Mouse (Mus musculus): ENCODE measurements around the gene Olfr190. TPM values are rescaled to one million over a fixed set of nuclear protein-coding genes. Genes with fewer than 3 reads are reported as not detected.
"Not testable (repeated sequence)": the region's sequence is repeated elsewhere in the genome, so short reads cannot be mapped to it uniquely, and the experiment has no call there.

Gene Olfr190
- not detected for total RNA-seq (2021)
- long read RNA-seq = 0 reads

DNA sequence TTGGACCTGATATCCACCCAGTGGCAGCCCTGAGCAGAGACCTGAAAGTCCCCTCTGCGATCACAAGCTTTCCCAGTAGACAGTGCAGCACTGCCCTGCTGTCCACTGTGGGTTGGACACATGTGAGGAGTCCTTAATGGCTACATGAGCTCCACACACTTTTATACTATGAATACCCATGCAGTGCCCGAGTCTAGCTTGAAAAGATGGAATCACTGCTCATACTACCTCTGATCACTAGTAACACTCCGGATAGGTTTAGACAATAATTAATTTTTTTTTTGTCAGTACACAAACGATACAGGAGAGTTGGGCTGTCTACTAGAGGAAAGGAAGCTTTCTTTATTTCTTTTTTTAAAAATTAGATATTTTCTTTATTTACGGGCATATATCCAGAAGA, at the start of gene Olfr190:
TSS of gene Olfr190 (minus strand) at position 101 of the 400 bp plus-strand sequence.
- no peak for DNase-seq (ENCODE audit: low spot score in 2 of 2)

DNA sequence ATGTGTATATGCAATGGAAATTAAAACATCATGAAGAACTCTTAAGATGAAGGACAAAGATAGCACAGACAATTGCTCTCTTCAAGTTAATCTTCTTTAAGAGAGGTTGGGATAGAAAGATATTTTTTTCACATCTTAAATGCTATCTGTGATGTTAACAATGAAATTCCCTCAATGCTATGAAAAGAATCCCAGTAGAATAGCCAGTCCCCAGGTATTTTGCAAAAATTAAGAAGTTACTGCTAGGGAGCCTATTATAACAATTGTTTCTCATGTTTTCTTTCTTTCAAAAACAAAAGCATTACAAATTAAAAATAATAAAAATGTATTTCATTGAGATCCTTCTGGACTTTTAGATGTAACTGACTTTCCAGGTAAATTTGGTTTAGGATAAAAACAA, 43.2 kb upstream of the Olfr190 start, which contains the start of gene Olfr194:
TSS of gene Olfr194 (minus strand) at position 101 of the 400 bp plus-strand sequence.
- no peak for DNase-seq (ENCODE audit: low spot score in 2 of 2)

DNA sequence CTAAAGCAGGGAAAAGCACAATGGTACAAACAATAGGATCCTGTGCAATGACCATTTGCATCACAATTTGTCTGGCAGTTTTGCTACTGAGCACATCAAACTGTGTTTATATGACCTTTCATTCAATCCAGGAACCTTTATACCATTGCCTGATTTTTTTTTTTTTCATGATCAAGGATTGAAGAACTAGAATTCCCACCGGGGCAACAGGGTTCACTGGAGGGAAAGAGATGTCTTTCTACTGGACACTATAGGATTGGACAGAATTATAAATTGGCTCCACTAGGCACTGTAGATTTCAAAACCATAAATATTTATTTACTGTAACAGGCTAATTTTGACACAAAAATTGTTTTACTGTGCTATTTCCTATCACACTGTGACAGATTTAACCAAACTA, 34.0 kb upstream of the Olfr190 start, which contains the start of gene Olfr193:
TSS of gene Olfr193 (minus strand) at position 101 of the 400 bp plus-strand sequence.
- no peak for DNase-seq (ENCODE audit: low spot score in 2 of 2)

DNA sequence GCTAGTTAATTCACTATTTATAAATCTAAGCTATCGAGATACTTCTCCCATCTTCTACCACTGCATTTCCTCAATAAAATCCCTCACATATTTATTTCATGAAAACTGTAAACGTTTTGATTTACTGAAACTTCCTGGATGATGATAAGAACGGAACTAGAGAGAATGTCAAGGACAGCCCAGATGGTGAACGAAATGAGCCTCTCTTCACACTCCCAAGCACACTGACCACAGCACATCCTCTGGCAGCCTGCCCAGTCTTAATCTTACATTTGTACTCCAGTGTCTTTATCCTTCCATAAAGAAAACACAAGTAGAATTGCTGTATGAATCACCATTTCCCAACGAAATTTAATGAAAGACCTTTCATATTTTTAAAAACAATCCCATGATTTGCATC, 30.7 kb upstream of the Olfr190 start:
- not testable (repeated sequence) for DNase-seq (ENCODE audit: low spot score in 2 of 2)

DNA sequence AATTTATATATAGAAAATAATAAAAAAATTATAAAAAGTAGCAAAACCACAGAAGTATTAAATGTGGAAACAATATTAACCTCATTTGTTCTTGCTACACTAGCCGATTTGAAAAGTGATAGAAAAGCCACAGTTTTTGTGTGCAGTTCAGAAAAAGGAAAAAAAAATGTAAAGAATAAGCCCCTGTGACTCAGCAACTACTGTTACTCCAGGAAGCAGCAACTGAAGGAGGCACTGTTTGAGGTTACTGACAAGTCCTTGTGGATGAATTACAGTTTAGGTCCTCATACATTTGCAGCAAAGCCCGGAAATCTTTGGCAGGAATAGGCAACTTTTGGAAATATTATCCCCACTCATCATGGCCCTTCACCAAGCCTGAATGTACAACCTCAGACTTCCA, 27.5 kb upstream of the Olfr190 start:
- no peak for DNase-seq (ENCODE audit: low spot score in 2 of 2)

DNA sequence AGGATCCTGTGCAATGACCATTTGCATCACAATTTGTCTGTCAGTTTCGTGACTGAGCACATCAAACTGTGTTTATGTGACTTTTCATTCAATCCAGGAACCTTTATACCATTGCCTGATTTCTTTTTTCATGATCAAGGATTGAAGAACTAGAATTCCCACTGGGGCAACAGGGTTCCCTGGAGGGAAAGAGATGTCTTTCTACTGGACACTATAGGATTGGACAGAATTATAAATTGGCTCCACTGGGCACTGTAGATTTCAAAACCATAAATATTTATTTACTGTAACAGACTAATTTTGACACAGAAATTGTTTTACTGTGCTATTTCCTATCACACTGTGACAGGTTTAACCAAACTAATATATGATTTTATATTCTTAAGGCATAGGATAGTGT, 11.9 kb upstream of the Olfr190 start, which contains the start of gene Olfr191:
TSS of gene Olfr191 (minus strand) at position 101 of the 400 bp plus-strand sequence.
- DNase-seq (ENCODE audit: low spot score in 2 of 2) = not testable (repeated sequence)

DNA sequence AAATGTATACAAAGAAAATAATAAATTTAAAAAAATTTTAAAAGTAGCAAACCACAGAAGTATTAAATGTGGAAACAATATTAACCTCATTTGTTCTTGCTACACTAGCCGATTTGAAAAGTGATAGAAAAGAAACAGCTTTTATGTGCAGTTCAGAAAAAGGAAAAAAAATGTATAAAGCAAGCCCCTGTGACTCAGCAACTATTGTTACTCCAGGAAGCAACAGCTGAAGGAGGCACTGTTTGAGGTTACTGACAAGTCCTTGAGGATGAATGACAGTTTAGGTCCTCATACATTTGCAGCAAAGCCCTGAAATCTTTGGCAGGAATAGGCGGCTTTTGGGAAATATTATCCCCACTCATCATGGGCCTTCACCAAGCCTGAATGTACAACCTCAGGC, 3.3 kb upstream of the Olfr190 start:
- DNase-seq (ENCODE audit: low spot score in 2 of 2) = not testable (repeated sequence)

DNA sequence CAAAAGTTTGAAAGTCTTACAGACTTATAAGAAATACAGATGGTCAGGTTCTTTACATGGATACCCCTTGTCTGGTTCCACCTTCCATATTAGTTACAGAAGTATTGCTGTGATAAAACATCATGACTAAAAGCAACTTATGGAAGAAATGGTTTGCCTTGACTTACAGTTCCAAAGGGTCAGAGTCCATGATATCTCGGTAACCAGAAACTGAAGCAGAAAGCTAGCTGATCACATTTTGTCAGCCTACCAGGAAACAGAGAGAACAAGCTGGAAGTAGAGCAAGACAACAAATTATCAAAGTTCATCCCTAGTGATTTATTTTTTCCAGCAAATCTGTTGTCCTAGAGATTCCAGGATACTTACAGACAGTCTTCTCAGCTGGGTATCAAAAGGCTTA, 4.3 kb downstream of the Olfr190 start:
- no peak for DNase-seq (ENCODE audit: low spot score in 2 of 2)

DNA sequence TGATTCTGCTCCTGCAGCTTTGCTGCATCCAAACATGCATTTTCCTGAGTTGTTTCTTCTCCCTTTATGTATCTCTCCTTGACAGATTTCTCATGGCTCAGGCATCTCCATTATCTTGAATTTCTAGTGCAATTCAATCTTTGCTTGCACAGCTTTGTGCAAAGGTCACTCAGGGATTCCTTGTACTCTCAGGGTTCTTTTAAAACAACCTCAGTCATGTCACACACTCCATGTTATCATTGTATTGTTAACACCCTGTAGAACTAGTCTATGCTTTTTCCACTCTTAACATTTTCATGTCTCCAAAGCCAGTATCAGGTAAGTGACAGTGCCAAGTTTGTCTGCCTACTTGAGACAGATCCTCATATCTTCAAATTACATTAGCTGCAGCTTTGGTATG, 6.0 kb downstream of the Olfr190 start:
- no peak for DNase-seq (ENCODE audit: low spot score in 2 of 2)

DNA sequence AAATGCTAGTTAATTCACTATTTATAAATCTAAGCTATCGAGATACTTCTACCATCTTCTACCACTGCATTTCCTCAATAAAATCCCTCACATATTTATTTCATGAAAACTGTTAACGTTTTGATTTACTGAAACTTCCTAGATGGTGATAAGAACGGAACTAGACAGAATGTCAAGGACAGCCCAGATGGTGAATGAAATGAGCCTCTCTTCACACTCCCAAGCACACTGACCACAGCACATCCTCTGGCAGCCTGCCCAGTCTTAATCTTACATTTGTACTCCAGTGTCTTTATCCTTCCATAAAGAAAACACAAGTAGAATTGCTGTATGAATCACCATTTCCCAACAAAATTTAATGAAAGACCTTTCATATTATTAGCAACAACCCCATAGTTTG, 15.4 kb downstream of the Olfr190 start:
- DNase-seq (ENCODE audit: low spot score in 2 of 2) = not testable (repeated sequence)

DNA sequence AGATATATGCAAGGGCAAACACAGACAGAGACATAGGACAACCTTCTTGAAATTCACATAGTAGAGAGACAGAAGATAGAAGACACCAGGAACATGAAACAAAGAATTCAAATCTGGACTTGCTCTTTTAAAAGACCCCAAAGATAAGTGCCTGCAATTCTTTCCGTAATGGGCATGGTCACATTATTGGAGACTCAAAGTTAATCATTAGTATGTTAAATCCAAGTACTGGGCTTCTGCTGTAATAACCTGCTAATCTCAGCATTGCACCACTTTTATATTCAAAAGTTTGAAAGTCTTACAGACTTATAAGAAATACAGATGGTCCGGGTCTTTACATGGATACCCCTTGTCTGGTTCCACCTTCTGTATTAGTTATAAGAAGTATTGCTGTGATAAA, 28.5 kb downstream of the Olfr190 start:
- DNase-seq (ENCODE audit: low spot score in 2 of 2) = not testable (repeated sequence)

DNA sequence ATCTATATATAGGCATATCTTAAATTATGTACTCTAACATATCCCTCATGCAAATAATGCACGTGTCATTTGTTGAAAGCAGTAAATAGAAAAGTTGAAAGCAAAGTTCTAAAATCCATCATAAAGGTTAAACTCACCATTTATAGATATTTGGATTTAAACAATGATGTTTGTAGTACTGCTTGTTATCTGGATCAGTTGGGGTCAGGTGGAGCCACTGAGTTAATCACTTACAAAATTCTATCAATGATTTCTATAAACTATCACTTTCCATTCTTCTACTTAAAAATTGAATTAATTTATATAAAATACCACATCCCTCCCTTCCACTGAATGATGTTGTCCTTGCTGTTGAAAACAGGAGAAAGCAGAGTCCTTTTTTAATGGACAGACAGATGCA, 28.9 kb downstream of the Olfr190 start:
- no peak for DNase-seq (ENCODE audit: low spot score in 2 of 2)

DNA sequence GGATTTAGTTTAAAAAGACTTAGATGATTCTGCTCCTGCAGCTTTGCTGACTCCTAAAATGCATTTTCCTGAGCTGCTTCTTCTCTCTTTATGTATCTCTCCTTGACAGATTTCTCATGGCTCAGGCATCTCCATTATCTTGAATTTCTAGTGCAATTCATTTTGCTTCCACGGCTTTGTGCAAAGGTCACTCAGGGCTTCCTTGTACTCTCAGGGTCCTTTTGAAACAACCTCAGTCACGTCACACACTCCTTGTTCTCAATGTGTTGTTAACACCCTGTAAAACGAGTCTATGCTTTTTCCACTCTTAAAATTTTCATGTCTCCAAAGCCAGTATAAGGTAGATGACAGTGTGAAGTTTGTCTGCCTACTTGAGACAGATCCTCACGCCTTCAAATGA, 30.2 kb downstream of the Olfr190 start:
- no peak for DNase-seq (ENCODE audit: low spot score in 2 of 2)

DNA sequence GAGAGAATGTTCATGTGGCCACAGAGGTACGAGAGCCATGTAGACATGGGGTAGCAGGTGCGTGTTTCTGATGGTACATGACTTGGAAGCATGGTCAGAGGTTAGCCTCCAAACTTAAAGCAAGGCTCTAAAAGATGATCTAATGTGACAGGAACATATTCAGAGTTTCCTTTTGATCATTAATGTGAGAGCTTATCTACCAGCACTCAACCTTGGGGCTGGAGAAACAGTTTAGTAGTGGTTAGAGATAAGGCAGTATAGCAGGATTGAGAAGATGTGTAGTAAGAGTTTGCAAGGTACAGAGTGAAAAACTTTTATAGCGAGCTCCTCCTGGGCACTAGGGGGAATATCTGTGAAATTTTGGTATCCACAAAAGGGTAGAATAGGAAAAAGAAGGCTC, 32.0 kb downstream of the Olfr190 start:
- no peak for DNase-seq (ENCODE audit: low spot score in 2 of 2)

DNA sequence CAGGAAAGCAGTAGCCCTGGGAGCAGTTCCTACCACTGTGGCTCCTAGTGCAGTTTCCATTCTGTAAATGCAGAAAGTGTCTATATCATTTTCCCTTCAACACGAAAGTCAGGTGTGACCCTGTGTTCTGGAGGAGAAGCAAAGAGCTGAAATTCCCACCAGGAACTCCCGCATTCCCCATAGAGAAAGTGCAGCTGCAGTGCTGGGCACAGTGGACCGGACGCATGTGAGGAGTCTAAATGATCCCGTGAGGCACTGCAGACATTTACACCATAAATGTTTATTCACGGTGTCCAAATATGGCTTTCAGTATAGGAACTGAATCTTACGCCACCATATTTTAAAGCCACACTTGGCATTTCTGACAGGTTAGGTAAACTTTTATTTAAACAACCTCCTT, 38.1 kb downstream of the Olfr190 start, which contains the start of gene Olfr187:
TSS of gene Olfr187 (minus strand) at position 58 of the 400 bp plus-strand sequence.
- no peak for DNase-seq (ENCODE audit: low spot score in 2 of 2)

DNA sequence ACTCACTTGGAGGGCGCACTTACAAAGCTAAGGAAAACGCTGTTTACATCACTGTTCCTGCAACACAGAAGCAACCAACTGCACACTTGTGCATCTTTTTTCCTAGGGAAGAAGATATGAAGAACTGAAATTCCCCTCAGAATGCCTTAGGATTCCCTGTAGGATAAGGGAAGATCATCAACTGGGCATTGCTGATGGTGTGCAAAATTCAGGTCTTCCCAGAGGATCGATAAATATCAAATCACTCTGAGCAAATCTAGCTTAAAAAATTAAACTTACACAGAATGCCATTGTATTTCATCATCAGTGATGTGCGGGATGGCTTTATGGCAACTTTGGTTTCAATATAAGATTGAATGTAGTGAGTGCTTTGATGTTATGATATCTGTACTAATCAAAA, 47.6 kb downstream of the Olfr190 start, which contains the start of gene Olfr186:
TSS of gene Olfr186 (minus strand) at position 101 of the 400 bp plus-strand sequence.
- DNase-seq (ENCODE audit: low spot score in 2 of 2) = no peak

Other genes starting within 250 kb of the Olfr190 start
- not detected for gene Olfr177, start 203.2 kb downstream of the Olfr190 start, total RNA-seq (2021)
- gene Olfr178, start 185.9 kb downstream of the Olfr190 start, total RNA-seq (2021) = not detected
- not detected for gene Olfr181, start 149.2 kb downstream of the Olfr190 start, total RNA-seq (2021)
- gene Olfr180, start 148.6 kb downstream of the Olfr190 start, total RNA-seq (2021) = not detected
- gene Olfr183, start 82.6 kb downstream of the Olfr190 start, total RNA-seq (2021) = not detected
- not detected for gene Olfr186, start 47.7 kb downstream of the Olfr190 start, total RNA-seq (2021)
- gene Olfr187, start 38.2 kb downstream of the Olfr190 start, total RNA-seq (2021) = not detected
- not detected for gene Olfr191, start 11.8 kb upstream of the Olfr190 start, total RNA-seq (2021)
- not detected for gene Olfr193, start 33.9 kb upstream of the Olfr190 start, total RNA-seq (2021)
- gene Olfr194, start 43.1 kb upstream of the Olfr190 start, total RNA-seq (2021) = not detected
- not detected for gene Olfr195, start 69.0 kb upstream of the Olfr190 start, total RNA-seq (2021)
- gene Olfr196, start 92.4 kb upstream of the Olfr190 start, total RNA-seq (2021) = not detected
- not detected for gene Olfr198, start 125.5 kb upstream of the Olfr190 start, total RNA-seq (2021)
- not detected for gene Olfr199, start 141.8 kb upstream of the Olfr190 start, total RNA-seq (2021)
- not detected for gene Olfr201, start 194.6 kb upstream of the Olfr190 start, total RNA-seq (2021)
- gene Olfr202, start 208.8 kb upstream of the Olfr190 start, total RNA-seq (2021) = not detected
- not detected for gene Olfr203, start 220.9 kb upstream of the Olfr190 start, total RNA-seq (2021)
- gene Olfr204, start 240.2 kb upstream of the Olfr190 start, total RNA-seq (2021) = not detected

All from layer of hippocampus, adult 18-20 months (tissue).